Mouse (Mus musculus): Measurements from ENCODE around the gene B4galt3. TPM values are rescaled to one million over a fixed set of nuclear protein-coding genes. Genes with fewer than 3 reads are reported as not detected.
A peak's percentile ranks its signal among the peaks of the same experiment; 100 is the strongest.

Gene B4galt3
- total and polyA plus RNA-seq, 2 experiments, result 4.8 to 23.9 TPM

- Histone ChIP-seq H3K79me2 (ENCODE audit: control insufficient read depth, insufficient read depth, low read length) (peaks cover 9% of the 10 kb centered on the region; the same call in 1 of the 2 replicates), H3K4me3 (ENCODE audit: insufficient read depth, low read depth, low read length) (peak within 1 kb of the TSS; percentile 41), H3K4me1 (ENCODE audit: control insufficient read depth, insufficient read depth, low read length) (peaks cover 10% of the 10 kb centered on the region), H3K36me3 (ENCODE audit: control insufficient read depth, insufficient read depth, low read length) (no peaks in the 10 kb centered on the region; the same call in 1 of the 2 replicates), H3K9ac (ENCODE audit: low read depth, low read length) (no peak within 1 kb of the TSS; the same call in 1 of the 2 replicates), H3K27ac (replicated peaks; ENCODE audit: insufficient read depth, low read depth, low read length) (no peak within 1 kb of the TSS), H3K27me3 (ENCODE audit: control insufficient read depth, insufficient read depth, low read length) (no peaks in the 10 kb centered on the region)
- 50% methylated on average over 5 of the region's 5 CpGs for WGBS
- no peak for TF ChIP-seq POLR2A (IDR thresholded peaks at IDR 0.05; ENCODE audit: extremely low read depth, insufficient read depth, low read length)
- no peak for TF ChIP-seq CTCF (IDR thresholded peaks at IDR 0.05; ENCODE audit: low read depth, low read length)
- no peak for DNase-seq (ENCODE audit: extremely low read depth, low read depth, low spot score)
These were observed 20.1 kb upstream of the B4galt3 start, which contains the start of gene Adamts4 for GRCm38 (mm10) chr1:171249913-171250600. Gene Adamts4, plus strand, starts transcription at chr1:171250421.

- no peaks in the 10 kb centered on the region for H3K27me3 ChIP-seq (ENCODE audit: control insufficient read depth, insufficient read depth, low read length)
- H3K79me2 ChIP-seq (ENCODE audit: control insufficient read depth, insufficient read depth, low read length), result peaks cover 9% of the 10 kb centered on the region; the same call in 1 of the 2 replicates
- WGBS, result 47% methylated on average over 26 of the region's 26 CpGs
- H3K9ac ChIP-seq (ENCODE audit: low read depth, low read length), result peak within 1 kb of the TSS; percentile 28; the same call in 1 of the 2 replicates
- no peaks in the 10 kb centered on the region for H3K36me3 ChIP-seq (ENCODE audit: control insufficient read depth, insufficient read depth, low read length)
- peaks cover 9% of the 10 kb centered on the region for H3K4me1 ChIP-seq (ENCODE audit: control insufficient read depth, insufficient read depth, low read length)
- TF ChIP-seq CTCF (IDR thresholded peaks at IDR 0.05; ENCODE audit: low read depth, low read length), result no peak
- no peak for DNase-seq (ENCODE audit: extremely low read depth, low read depth, low spot score)
- H3K4me3 ChIP-seq (ENCODE audit: insufficient read depth, low read depth, low read length), result peak within 1 kb of the TSS; percentile 41
- H3K27ac ChIP-seq (replicated peaks; ENCODE audit: insufficient read depth, low read depth, low read length), result no peak within 1 kb of the TSS
These were observed 19.2 kb upstream of the B4galt3 start, which contains the start of gene Ndufs2 for GRCm38 (mm10) chr1:171250680-171251593. Gene Ndufs2, minus strand, starts transcription at chr1:171251388.

- no peak for TF ChIP-seq CTCF (IDR thresholded peaks at IDR 0.05; ENCODE audit: low read depth, low read length)
- TF ChIP-seq POLR2A (IDR thresholded peaks at IDR 0.05; ENCODE audit: extremely low read depth, insufficient read depth, low read length), result no peak
These were observed 18.4 kb upstream of the B4galt3 start for GRCm38 (mm10) chr1:171251594-171252324.

GRCm38 (mm10) chr1:171252415-171252814 is 17.7 kb upstream of the B4galt3 start:
- Histone ChIP-seq H3K9ac (ENCODE audit: low read depth, low read length) (no peak overlapping the region), H3K27me3 (ENCODE audit: control insufficient read depth, insufficient read depth, low read length) (no peaks in the 10 kb centered on the region), H3K27ac (replicated peaks; ENCODE audit: insufficient read depth, low read depth, low read length) (no peak overlapping the region), H3K4me3 (ENCODE audit: insufficient read depth, low read depth, low read length) (no peak overlapping the region), H3K79me2 (ENCODE audit: control insufficient read depth, insufficient read depth, low read length) (no peaks in the 10 kb centered on the region), H3K4me1 (ENCODE audit: control insufficient read depth, insufficient read depth, low read length) (peaks cover 9% of the 10 kb centered on the region), H3K36me3 (ENCODE audit: control insufficient read depth, insufficient read depth, low read length) (no peaks in the 10 kb centered on the region)
- TF ChIP-seq POLR2A (IDR thresholded peaks at IDR 0.05; ENCODE audit: extremely low read depth, insufficient read depth, low read length) (no peak), CTCF (IDR thresholded peaks at IDR 0.05; ENCODE audit: low read depth, low read length) (no peak)
- WGBS, result 87% methylated on average over 17 of the region's 17 CpGs
- no peak for DNase-seq (ENCODE audit: extremely low read depth, low read depth, low spot score)

More at GRCm38 (mm10) chr1:171251594-171252324, 18.4 kb upstream of the B4galt3 start:
- H3K4me3 ChIP-seq (ENCODE audit: insufficient read depth, low read depth, low read length), result peak overlapping the region; percentile 41; the same call in 1 of the 2 replicates
- H3K36me3 ChIP-seq (ENCODE audit: control insufficient read depth, insufficient read depth, low read length), result no peaks in the 10 kb centered on the region
- H3K79me2 ChIP-seq (ENCODE audit: control insufficient read depth, insufficient read depth, low read length), result peaks cover under 1% of the 10 kb centered on the region; the same call in 1 of the 2 replicates
- H3K27me3 ChIP-seq (ENCODE audit: control insufficient read depth, insufficient read depth, low read length), result no peaks in the 10 kb centered on the region
- peaks cover 8% of the 10 kb centered on the region for H3K4me1 ChIP-seq (ENCODE audit: control insufficient read depth, insufficient read depth, low read length)
- H3K9ac ChIP-seq (ENCODE audit: low read depth, low read length), result peak overlapping the region; percentile 28; the same call in 1 of the 2 replicates
- WGBS, result 46% methylated on average over 13 of the region's 13 CpGs
- no peak for DNase-seq (ENCODE audit: extremely low read depth, low read depth, low spot score)
- no peak overlapping the region for H3K27ac ChIP-seq (replicated peaks; ENCODE audit: insufficient read depth, low read depth, low read length)

- Histone ChIP-seq H3K27ac (replicated peaks; ENCODE audit: insufficient read depth, low read depth, low read length) (no peak overlapping the region), H3K9ac (ENCODE audit: low read depth, low read length) (no peak overlapping the region), H3K79me2 (ENCODE audit: control insufficient read depth, insufficient read depth, low read length) (no peaks in the 10 kb centered on the region), H3K4me1 (ENCODE audit: control insufficient read depth, insufficient read depth, low read length) (peaks cover 13% of the 10 kb centered on the region; the same call in 1 of the 2 replicates), H3K27me3 (ENCODE audit: control insufficient read depth, insufficient read depth, low read length) (no peaks in the 10 kb centered on the region), H3K36me3 (ENCODE audit: control insufficient read depth, insufficient read depth, low read length) (no peaks in the 10 kb centered on the region), H3K4me3 (ENCODE audit: insufficient read depth, low read depth, low read length) (no peak overlapping the region)
- WGBS, result 65% methylated on average over 24 of the region's 24 CpGs
- TF ChIP-seq POLR2A (IDR thresholded peaks at IDR 0.05; ENCODE audit: extremely low read depth, insufficient read depth, low read length), result no peak
- TF ChIP-seq CTCF (IDR thresholded peaks at IDR 0.05; ENCODE audit: low read depth, low read length), result peak; percentile 90
- DNase-seq (ENCODE audit: extremely low read depth, low read depth, low spot score), result peak; percentile 76
These were observed 13.9 kb upstream of the B4galt3 start for GRCm38 (mm10) chr1:171256095-171256818.

Data from liver, adult 2 months (tissue).